8 mouse cellular contexts compared by ENCODE assay signal in genomic region chr10:14544941-14545717, GRCm38 (mm10). TPM values are rescaled to one million over a fixed set of nuclear protein-coding genes. Genes with fewer than 3 reads are reported as not detected.
DNase-seq lines count a peak whose midpoint lies in the region; ATAC-seq lines count a peak whose summit lies in the region.

TSS of gene Adgrg6 (minus strand) at chr10:14545659.

- WGBS in embryonic facial prominence, embryonic 10.5 days: under 1% methylated on average over 81 of the region's 81 CpGs
- under 1% methylated on average over 79 of the region's 81 CpGs for WGBS in heart, embryonic 11.5 days (ENCODE audit: insufficient replicate concordance)
- WGBS in kidney, embryonic 14.5 days: under 1% methylated on average over 80 of the region's 81 CpGs
- WGBS in lung, embryonic 16.5 days: under 1% methylated on average over 75 of the region's 81 CpGs

- no peaks in the 10 kb centered on the region for H3K36me3 ChIP-seq in embryonic facial prominence, embryonic 10.5 days (replicated peaks)
- H3K36me3 ChIP-seq in heart, embryonic 11.5 days (ENCODE audit: control insufficient read depth, insufficient read depth, low read length): no peaks in the 10 kb centered on the region
- H3K36me3 ChIP-seq in kidney, embryonic 14.5 days (ENCODE audit: control insufficient read depth, insufficient read depth, low read length): no peaks in the 10 kb centered on the region
- H3K36me3 ChIP-seq in lung, embryonic 16.5 days (ENCODE audit: control insufficient read depth, insufficient read depth, low read length): no peaks in the 10 kb centered on the region

- peaks cover 48% of the 10 kb centered on the region for H3K27me3 ChIP-seq in embryonic facial prominence, embryonic 10.5 days (replicated peaks; ENCODE audit: low read depth, poor library complexity, severe bottlenecking)
- H3K27me3 ChIP-seq in heart, embryonic 11.5 days (ENCODE audit: control insufficient read depth, insufficient read depth, low read length): peaks cover 9% of the 10 kb centered on the region
- H3K27me3 ChIP-seq in kidney, embryonic 14.5 days (ENCODE audit: control insufficient read depth, insufficient read depth, low read length): peaks cover 7% of the 10 kb centered on the region
- H3K27me3 ChIP-seq in lung, embryonic 16.5 days (ENCODE audit: control insufficient read depth, insufficient read depth, low read depth, low read length): no peaks in the 10 kb centered on the region

- peak within 1 kb of the TSS; percentile 77 for H3K9ac ChIP-seq in heart, embryonic 11.5 days (ENCODE audit: low read depth, low read length)
- H3K9ac ChIP-seq in kidney, embryonic 14.5 days (ENCODE audit: low read depth, low read length): peak within 1 kb of the TSS; percentile 71
- H3K9ac ChIP-seq in lung, embryonic 16.5 days (ENCODE audit: low read length): peak within 1 kb of the TSS; percentile 94

- ATAC-seq in heart, embryonic 11.5 days (replicated peaks; ENCODE audit: insufficient number of reproducible peaks, low FRiP score, low TSS enrichment): peak; percentile 78; the same call in 1 of the 2 replicates
- ATAC-seq in kidney, embryonic 14.5 days (ENCODE audit: low FRiP score, low TSS enrichment): peak; percentile 87
- peak; percentile 78 for ATAC-seq in lung, embryonic 16.5 days (ENCODE audit: low read depth)

- peak; percentile 4 to 12 for DNase-seq in left cerebral cortex, adult 18-20 months (ENCODE audit: low spot score in 2 of 2)
- no peak for DNase-seq in left cerebral cortex, adult 11 months (ENCODE audit: low spot score)
- peak; percentile 65 for DNase-seq in embryonic facial prominence, embryonic 10.5 days (ENCODE audit: low spot score)
- peak; percentile 28 for DNase-seq in ovary, postnatal 10 days (ENCODE audit: low spot score)
- DNase-seq in urinary bladder, postnatal 36 days (ENCODE audit: low spot score in 2 of 2): peak; percentile 63 to 68

- peak within 1 kb of the TSS; percentile 83 for H3K4me3 ChIP-seq in embryonic facial prominence, embryonic 10.5 days
- peak within 1 kb of the TSS; percentile 80 for H3K4me3 ChIP-seq in heart, embryonic 11.5 days (ENCODE audit: low read depth, low read length)
- peak within 1 kb of the TSS; percentile 74 for H3K4me3 ChIP-seq in kidney, embryonic 14.5 days (ENCODE audit: low read length)
- peak within 1 kb of the TSS; percentile 90 for H3K4me3 ChIP-seq in lung, embryonic 16.5 days (ENCODE audit: low read length)

- H3K27ac ChIP-seq in embryonic facial prominence, embryonic 10.5 days (replicated peaks): peak within 1 kb of the TSS; percentile 67
- peak within 1 kb of the TSS; percentile 73 for H3K27ac ChIP-seq in heart, embryonic 11.5 days (ENCODE audit: low read depth, low read length)
- H3K27ac ChIP-seq in kidney, embryonic 14.5 days (ENCODE audit: low read depth, low read length): 0 out of 2 replicates have a peak within 1 kb of the TSS, but pooled peaks have one; percentile 14
- peak within 1 kb of the TSS; percentile 82 for H3K27ac ChIP-seq in lung, embryonic 16.5 days (ENCODE audit: low read length)

- H3K4me1 ChIP-seq in embryonic facial prominence, embryonic 10.5 days: peaks cover 6% of the 10 kb centered on the region
- no peaks in the 10 kb centered on the region for H3K4me1 ChIP-seq in heart, embryonic 11.5 days (ENCODE audit: control insufficient read depth, insufficient read depth, low read length)
- no peaks in the 10 kb centered on the region for H3K4me1 ChIP-seq in kidney, embryonic 14.5 days (ENCODE audit: control insufficient read depth, insufficient read depth, low read length)
- no peaks in the 10 kb centered on the region; the same call in none of the 2 replicates for H3K4me1 ChIP-seq in lung, embryonic 16.5 days (replicated peaks; ENCODE audit: control insufficient read depth, insufficient read depth, low read length)

- H3K4me2 ChIP-seq in heart, embryonic 11.5 days: peak within 1 kb of the TSS; percentile 97
- peak within 1 kb of the TSS; percentile 99 for H3K4me2 ChIP-seq in kidney, embryonic 14.5 days (replicated peaks; ENCODE audit: low read depth, low read length)
- H3K4me2 ChIP-seq in lung, embryonic 16.5 days (ENCODE audit: low read depth, low read length): peak within 1 kb of the TSS; percentile 90

- H3K9me3 ChIP-seq in embryonic facial prominence, embryonic 10.5 days: no peaks in the 10 kb centered on the region
- H3K9me3 ChIP-seq in heart, embryonic 11.5 days (replicated peaks; ENCODE audit: control insufficient read depth, low read length): no peaks in the 10 kb centered on the region
- no peaks in the 10 kb centered on the region for H3K9me3 ChIP-seq in kidney, embryonic 14.5 days (ENCODE audit: control insufficient read depth, low read length)
- H3K9me3 ChIP-seq in lung, embryonic 16.5 days (ENCODE audit: control insufficient read depth, low read length): no peaks in the 10 kb centered on the region

RNA-seq across cellular contexts. Expression of gene Adgrg6, which starts in this region (rescaled TPM):
- 1 to 10 TPM; 2.8 to 3.0 TPM for total RNA-seq in left cerebral cortex, adult 18-20 months (2021)
- polyA plus RNA-seq in embryonic facial prominence, embryonic 10.5 days (2016; fragmentation: Nextera tagmentation; extraction: Ambion mirVana): 0.53 and 0.79 TPM in 2 replicates
- polyA plus RNA-seq in heart, embryonic 11.5 days (2014; fragmentation: Nextera tagmentation; extraction: Ambion mirVana): 23.8 and 25.9 TPM in 2 replicates
- 4.4 and 8.9 TPM in 2 replicates for polyA plus RNA-seq in kidney, embryonic 14.5 days (2014; fragmentation: Nextera tagmentation; extraction: Ambion mirVana)
- 25.0 and 27.0 TPM in 2 replicates for polyA plus RNA-seq in lung, embryonic 16.5 days (2015; fragmentation: Nextera tagmentation; extraction: Ambion mirVana)

Comparison
In these comparisons a context has a peak if more than half of its experiments do, and no peak if none do; other contexts are left out.
1. Peak in DNase-seq, H3K4me3 ChIP-seq and H3K27ac ChIP-seq in embryonic facial prominence, embryonic 10.5 days; RNA of the gene not detected or under 1 TPM.
2. H3K27ac ChIP-seq: peak in every context shown above with its lines; median percentile 82 in lung, embryonic 16.5 days; 73 in heart, embryonic 11.5 days; 67 in embryonic facial prominence, embryonic 10.5 days; 14 in kidney, embryonic 14.5 days.